Mouse (Mus musculus) liver, adult 2 months (tissue): ENCODE results near the gene Hba-a1.

ENCODE experiments used
- CTCF ChIP-seq: fragments of 200-500 bp; IDR thresholded peaks from 2 replicates; pipeline ENCODE4 v1.5.1; 2011; ENCODE audit warnings: low read depth, low read length, control low read depth
- POLR2A ChIP-seq: fragments of 200-500 bp; IDR thresholded peaks from 2 replicates; pipeline ENCODE4 v1.6.1; 2011; ENCODE audit warnings: low read length, control low read depth; ENCODE audit not compliant: insufficient read depth; ENCODE audit errors: extremely low read depth

GRCm38 (mm10) chr11:32256146-32256545 lies 27.2 kb upstream of the Hba-a1 start:
- TF ChIP-seq CTCF (no peak), POLR2A (no peak)
